Mouse (Mus musculus) urinary bladder, adult 18-20 months (tissue): Measurements from ENCODE around the gene Rcn1.

Experiments used
- DNase-seq, 2 experiments: peaks; one replicate each; pipeline ENCODE4 v3.0.0; 2022; ENCODE audit warnings: low spot score in 2 of 2, mixed read lengths in 2 of 2

The Rcn1 gene

DNA sequence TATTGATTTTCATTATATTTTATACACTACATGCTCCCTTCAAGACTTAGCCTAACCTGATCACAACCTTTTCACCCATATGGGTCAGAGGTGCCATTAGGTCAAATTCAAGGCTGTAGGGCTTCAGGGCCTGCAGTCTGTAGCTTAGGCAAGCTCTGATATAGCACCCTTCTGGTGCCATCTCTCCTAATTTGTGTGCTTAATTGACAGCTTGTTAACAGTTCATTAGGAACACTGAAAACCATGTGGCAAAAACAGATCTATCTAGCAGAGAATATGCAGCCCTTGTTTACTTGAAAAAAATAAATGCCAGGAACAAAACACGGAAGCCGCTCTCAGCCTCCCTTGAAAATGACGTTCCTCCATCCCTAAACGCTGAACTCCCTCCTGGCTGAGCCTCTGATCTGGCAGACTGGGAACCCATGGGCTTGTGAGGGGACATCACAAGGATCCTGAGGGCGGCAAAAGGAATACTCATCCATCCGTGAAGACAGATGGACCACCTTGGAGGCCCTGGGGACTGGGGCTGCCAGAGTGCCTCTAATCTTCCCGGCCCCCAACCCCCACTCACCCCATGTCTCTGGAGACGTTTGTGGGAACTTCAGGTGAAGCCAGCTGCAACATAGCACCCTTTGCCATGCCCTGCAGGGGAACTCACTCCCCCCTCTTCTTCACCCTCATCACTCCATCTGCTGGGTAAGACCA is 61.8 kb downstream of the Rcn1 start:
- DNase-seq, result no peak

DNA sequence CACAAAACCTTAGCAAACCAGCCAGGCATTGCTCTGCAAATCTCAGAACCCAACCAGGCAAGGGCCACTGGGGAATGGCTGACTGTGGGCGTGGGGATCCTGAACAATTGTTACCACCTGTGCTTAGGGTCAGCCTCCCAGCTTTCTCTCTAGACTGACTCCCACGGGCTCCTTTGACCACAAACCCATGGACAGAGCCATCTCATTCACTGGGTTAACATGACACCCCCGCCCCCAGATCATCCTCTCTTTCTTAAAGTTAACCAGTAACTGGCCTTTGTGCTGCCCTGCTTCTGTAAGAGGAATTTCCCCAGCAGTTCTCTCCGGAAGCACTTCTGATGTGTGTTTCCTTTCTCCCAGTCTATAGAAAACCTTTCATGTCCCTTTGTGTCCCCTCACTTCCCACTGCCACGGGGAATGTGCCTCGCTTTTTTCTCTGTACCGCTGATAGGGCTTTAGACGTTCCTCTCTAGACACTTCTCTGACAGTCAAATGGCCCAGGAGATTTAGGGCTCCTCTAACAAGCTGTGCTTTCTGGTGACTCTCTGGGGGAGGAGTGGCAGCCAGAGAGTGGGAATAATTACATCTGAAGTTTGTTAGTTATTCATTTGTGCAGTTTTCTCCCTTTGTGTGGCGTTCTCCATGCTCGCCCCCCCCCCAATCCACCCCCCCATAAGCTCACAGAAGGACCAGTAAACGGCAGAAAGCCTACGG is 62.6 kb downstream of the Rcn1 start:
- no peak for DNase-seq
